Mouse (Mus musculus): ENCODE measurements around the gene Nagk.
"Not testable (repeated sequence)": the region's sequence is repeated elsewhere in the genome, so short reads cannot be mapped to it uniquely, and the experiment has no call there.

Nagk gene

GRCm38 (mm10) chr6:83794760-83795296, at the start of gene Nagk:
Gene Nagk (plus strand): TSS chr6:83794982.
- peak; percentile 91 for DNase-seq

GRCm38 (mm10) chr6:83745466-83745865, 49.3 kb upstream of the Nagk start:
- no peak for DNase-seq

- DNase-seq: no peak
Measured at GRCm38 (mm10) chr6:83749286-83749685, 45.5 kb upstream of the Nagk start.

- no peak for DNase-seq
Measured at GRCm38 (mm10) chr6:83750171-83750684, 44.6 kb upstream of the Nagk start.

- DNase-seq: no peak
Measured at GRCm38 (mm10) chr6:83756051-83756450, 38.7 kb upstream of the Nagk start.

GRCm38 (mm10) chr6:83762344-83762743, 32.4 kb upstream of the Nagk start, which contains the start of gene Ankrd53:
Gene Ankrd53 (plus strand): TSS chr6:83762644.
- no peak for DNase-seq

- no peak for DNase-seq
Measured at GRCm38 (mm10) chr6:83762880-83763431, 31.8 kb upstream of the Nagk start.

GRCm38 (mm10) chr6:83766982-83767381, 27.8 kb upstream of the Nagk start:
- DNase-seq: no peak

- no peak for DNase-seq
Measured at GRCm38 (mm10) chr6:83768485-83768884, 26.3 kb upstream of the Nagk start.

- DNase-seq: no peak
Measured at GRCm38 (mm10) chr6:83774126-83774525, 20.7 kb upstream of the Nagk start.

GRCm38 (mm10) chr6:83774781-83775563, 19.8 kb upstream of the Nagk start:
- DNase-seq: peak; percentile 64

- peak; percentile 92 for DNase-seq
Measured at GRCm38 (mm10) chr6:83775638-83776293, 19.0 kb upstream of the Nagk start, which contains the start of gene Tex261. Gene Tex261 (minus strand): TSS chr6:83775813.

- DNase-seq: no peak
Measured at GRCm38 (mm10) chr6:83778306-83778705, 16.5 kb upstream of the Nagk start.

- peak; percentile 41 for DNase-seq
Measured at GRCm38 (mm10) chr6:83779026-83779425, 15.8 kb upstream of the Nagk start.

- no peak for DNase-seq
Measured at GRCm38 (mm10) chr6:83786426-83786825, 8.4 kb upstream of the Nagk start.

- no peak for DNase-seq
Measured at GRCm38 (mm10) chr6:83788554-83788953, 6.2 kb upstream of the Nagk start.

- DNase-seq: not testable (repeated sequence)
Measured at GRCm38 (mm10) chr6:83790533-83790932, 4.2 kb upstream of the Nagk start.

GRCm38 (mm10) chr6:83791251-83791890, 3.4 kb upstream of the Nagk start:
- DNase-seq: no peak

- DNase-seq: no peak
Measured at GRCm38 (mm10) chr6:83795492-83795900, 714 bp downstream of the Nagk start.

- no peak for DNase-seq
Measured at GRCm38 (mm10) chr6:83796686-83797085, 1.9 kb downstream of the Nagk start.

- DNase-seq: peak; percentile 50
Measured at GRCm38 (mm10) chr6:83802033-83802432, 7.3 kb downstream of the Nagk start.

- DNase-seq: no peak
Measured at GRCm38 (mm10) chr6:83802846-83803245, 8.1 kb downstream of the Nagk start.

- DNase-seq: no peak
Measured at GRCm38 (mm10) chr6:83815801-83816200, 21.0 kb downstream of the Nagk start.

Measured in cerebellum, adult 9-11 months (tissue).